Mouse (Mus musculus) layer of hippocampus, adult 11-12 months (tissue): ENCODE results near the gene Csf2rb2.
"Not testable (repeated sequence)": the region's sequence is repeated elsewhere in the genome, so short reads cannot be mapped to it uniquely, and the experiment has no call there.

Source experiments
- DNase-seq: peaks from one replicate; pipeline ENCODE4 v3.0.0; 2022; ENCODE audit warnings: low spot score

Gene Csf2rb2

GRCm38 (mm10) chr15:78313659-78314058, 8.1 kb upstream of the Csf2rb2 start:
- DNase-seq: not testable (repeated sequence)

DNA sequence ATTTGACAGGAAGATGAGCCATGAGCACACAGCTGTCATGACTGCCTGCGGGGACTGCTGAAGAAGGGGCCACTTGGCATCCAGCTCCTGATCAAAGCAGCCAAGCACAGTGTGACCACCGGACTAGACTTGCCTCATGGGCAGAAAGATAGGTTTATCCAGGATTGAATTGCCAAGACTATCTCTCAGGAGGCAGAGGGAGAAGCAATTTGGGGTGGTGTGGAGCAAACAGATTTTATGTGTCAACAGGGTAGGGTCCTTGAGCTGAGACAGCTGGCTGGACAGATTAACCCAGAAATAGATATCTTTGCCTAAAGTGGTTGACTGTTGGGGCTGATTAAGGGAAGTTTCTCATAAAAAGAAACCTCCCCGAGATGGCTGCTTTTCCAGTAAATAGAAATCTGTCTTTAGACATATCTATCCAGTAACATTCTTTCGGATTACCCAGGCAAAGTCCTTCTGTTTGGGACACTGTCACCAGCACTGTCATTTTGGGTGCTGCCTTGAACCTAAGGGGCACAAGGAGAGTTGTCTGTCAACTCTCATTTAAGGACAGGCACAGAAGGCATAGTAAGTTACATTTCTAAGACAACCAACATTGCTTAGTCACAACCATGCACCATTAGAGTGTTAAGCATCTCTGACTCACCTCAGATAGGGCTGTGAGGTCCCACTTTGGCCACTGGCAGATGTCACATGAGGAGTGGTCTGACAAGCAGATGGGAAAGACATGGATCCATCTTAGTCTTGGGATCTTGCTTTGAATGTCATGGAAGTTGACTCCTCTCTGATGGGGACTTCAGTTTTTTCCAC, 7.1 kb upstream of the Csf2rb2 start:
- not testable (repeated sequence) for DNase-seq

DNA sequence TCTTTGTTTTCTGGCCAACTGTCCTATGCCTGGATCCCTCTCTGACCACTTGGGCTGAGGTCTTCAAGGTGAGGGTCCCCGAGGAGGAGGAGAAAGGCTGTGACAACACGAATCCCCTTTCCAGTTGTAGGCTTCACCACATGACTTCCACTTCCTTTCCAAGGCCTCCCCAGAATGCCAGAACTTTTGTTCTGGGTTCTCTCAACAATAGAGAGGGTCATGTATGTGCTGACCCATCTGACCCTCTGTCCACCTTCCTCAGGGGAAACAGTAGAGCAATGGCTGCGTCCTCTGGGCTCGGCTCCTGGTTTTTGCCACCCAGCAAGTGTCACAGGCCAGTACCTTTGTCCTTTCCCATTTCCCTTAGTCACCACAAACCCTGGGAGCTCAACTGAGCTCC, 5.5 kb upstream of the Csf2rb2 start:
- no peak for DNase-seq

GRCm38 (mm10) chr15:78309865-78310264, 4.3 kb upstream of the Csf2rb2 start:
- DNase-seq: no peak

DNA sequence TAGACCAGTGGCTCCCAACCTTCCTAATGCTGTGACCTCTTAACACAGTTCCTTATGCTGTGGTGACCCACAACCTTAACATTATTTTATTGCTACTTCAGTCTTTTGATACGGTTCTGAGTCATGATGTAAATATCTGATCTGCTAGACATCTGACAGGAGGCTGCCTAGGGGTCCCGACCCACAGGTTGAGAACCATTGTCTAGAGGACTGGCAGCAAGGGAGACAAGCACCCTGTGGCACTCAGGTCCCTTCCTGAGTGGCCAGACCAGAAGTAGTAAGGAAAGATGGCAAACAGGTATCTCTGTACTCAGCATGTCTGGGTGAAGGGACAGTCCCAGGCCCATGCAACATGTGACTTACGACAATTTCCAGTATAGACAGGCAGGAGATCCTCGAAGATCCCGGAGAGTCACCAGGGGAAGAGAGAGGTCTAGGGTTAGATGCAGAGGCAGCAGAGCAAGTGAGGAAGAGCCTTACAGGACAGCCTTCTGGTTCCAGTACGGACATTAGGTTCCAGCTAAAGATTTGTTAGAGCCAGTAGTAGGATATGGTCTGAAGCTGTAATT, 1.8 kb downstream of the Csf2rb2 start:
- no peak for DNase-seq

DNA sequence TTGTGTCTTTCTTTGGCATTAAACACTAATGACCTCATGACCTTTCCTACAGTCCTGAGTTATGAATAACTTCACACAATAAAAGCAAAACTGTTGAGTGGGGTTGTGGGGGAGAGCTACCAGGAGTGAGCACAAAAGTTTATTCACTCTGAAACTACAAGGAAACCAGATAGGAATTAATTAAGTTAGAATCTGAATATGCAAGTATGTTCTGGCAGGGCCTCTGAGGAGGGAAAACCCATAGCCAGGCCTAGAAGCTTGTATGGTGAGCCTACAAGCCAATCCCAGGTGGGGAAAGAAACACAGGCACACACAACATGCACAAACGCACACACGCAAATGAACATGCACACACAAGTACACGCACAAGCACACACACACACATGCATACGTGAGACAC, 2.8 kb downstream of the Csf2rb2 start:
- DNase-seq: no peak

GRCm38 (mm10) chr15:78300773-78301172, 4.7 kb downstream of the Csf2rb2 start:
- DNase-seq: no peak

DNA sequence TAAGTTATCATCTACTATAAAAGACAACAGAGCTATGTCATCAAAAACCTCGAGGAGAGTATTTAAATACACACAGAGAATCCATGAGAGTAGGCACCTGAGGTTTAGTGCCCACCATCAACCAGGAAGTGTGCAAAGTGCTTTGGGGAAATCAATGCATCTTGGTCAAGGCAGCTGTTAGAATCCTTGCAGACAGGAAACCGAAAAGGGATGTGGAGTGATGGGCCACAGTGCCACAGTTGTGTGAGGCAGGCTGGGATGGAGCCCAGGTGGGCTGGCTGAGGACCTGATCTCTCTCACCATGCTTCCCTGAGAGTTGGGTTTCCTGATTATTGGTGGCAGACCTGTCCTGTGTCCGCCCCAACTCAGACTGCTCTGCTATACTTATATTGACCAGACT, 5.9 kb downstream of the Csf2rb2 start:
- no peak for DNase-seq

DNA sequence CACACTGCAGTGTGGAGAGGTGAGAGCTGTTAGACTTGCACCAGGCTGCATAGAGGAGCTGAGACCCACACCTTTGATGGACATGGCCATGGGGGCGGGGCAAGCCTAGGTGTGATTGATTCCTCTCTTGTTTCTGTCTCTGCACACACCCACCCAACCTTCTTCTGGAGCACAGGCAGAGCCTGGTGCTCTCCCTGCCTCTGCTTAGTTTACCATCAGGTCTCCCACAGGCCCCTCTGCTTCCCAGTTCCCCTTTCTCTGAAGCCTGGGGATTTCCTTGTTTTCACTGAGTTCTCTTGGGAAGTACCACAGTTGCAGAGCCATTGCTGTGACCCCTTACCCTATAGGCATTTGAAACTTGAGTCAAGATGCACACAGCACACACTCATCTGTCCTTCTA, 7.0 kb downstream of the Csf2rb2 start:
- no peak for DNase-seq

GRCm38 (mm10) chr15:78293716-78294115, 11.8 kb downstream of the Csf2rb2 start:
- DNase-seq: no peak

GRCm38 (mm10) chr15:78293228-78293627, 12.3 kb downstream of the Csf2rb2 start:
- not testable (repeated sequence) for DNase-seq

DNA sequence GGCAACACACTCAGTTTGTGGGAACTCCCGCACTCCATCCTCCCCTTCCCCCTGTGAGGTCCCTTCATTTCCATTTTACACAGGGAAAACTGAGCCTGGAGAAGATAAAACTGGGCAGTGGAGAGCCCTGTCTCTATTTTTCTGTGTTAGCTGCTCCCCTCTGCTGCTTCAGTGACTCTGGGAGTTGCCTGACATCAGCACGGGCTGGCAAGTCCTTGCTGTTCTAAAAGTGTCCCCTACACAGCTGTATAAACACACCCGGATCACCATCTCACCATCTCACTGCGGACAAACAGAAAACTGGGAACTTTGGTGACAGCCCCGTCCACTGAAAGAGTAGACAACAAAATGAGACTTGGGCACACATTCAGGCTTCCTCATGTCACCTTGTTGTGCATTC, 15.7 kb downstream of the Csf2rb2 start:
- DNase-seq: not testable (repeated sequence)

DNA sequence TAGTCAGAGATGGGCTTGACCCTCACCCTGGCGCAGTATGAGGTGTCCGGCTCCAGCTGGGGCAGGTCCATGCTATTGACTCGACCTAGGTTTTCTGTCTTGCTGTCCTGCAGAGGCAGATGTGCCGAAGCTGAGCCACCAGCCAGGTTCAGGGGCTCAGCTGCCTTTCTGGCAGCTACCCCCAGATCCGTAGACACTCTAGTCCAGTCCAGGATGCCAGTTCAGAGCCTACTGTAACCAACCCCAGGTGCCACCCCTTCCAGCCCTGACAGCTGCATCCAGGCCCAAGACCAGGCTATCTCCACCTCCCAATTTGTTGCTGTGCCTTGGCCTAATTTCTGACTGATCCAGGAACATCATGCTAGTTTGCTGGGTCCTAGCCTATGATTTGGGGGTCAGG, 17.6 kb downstream of the Csf2rb2 start:
- DNase-seq: no peak

- no peak for DNase-seq
Observed at GRCm38 (mm10) chr15:78278308-78278707, 27.2 kb downstream of the Csf2rb2 start.

DNA sequence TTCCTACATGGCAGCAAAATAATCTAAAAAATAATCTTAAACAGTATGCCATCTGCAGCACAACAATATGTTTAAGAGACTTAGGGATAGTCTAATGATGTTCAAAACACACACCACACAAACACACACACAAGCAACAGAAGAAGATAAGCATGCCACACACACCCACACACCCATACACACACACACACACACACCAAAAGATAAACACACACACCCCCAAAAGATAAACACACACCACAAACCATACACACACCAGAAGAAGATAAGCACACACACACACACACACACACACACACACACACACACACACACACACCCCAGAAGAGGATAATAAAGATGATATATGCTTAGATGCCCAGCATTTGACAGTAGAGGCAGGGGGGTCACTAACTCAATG, 34.3 kb downstream of the Csf2rb2 start:
- no peak for DNase-seq

GRCm38 (mm10) chr15:78267865-78268264, 37.7 kb downstream of the Csf2rb2 start:
- DNase-seq: no peak

GRCm38 (mm10) chr15:78267441-78267840, 38.1 kb downstream of the Csf2rb2 start:
- DNase-seq: no peak

GRCm38 (mm10) chr15:78263286-78263685, 42.2 kb downstream of the Csf2rb2 start:
- no peak for DNase-seq

- no peak for DNase-seq
Observed at GRCm38 (mm10) chr15:78260668-78261333, 44.7 kb downstream of the Csf2rb2 start.

DNA sequence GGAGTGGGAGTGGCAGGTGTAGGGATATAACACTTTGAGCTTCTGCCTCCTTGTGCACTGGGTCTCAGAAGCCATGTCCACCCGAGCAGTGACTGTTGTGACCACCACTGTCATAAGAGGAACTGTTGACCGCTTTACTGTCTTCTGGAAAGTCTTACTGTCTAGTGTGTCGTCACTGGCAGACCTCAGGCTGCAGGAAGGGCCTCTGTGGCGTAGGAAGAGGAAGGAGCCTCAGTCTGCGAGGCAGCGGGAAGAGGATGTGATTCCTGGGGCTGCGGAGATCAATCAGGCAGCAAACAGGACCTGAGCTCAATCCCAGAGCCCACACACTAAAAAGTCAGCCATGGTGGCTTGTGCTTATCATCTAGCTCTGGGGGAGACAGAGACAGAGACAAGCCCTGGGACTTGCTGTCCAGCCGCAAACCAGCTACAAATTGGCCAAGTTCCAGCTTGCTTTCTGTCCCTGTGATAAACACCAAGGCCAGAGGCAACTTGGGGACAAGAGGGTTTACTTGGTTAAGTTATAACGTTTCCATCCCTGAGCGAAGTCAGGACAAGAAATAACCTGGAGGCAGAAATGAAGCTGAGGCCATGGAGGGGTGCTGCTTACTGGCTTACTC, 47.2 kb downstream of the Csf2rb2 start:
- peak; percentile 43 for DNase-seq

DNA sequence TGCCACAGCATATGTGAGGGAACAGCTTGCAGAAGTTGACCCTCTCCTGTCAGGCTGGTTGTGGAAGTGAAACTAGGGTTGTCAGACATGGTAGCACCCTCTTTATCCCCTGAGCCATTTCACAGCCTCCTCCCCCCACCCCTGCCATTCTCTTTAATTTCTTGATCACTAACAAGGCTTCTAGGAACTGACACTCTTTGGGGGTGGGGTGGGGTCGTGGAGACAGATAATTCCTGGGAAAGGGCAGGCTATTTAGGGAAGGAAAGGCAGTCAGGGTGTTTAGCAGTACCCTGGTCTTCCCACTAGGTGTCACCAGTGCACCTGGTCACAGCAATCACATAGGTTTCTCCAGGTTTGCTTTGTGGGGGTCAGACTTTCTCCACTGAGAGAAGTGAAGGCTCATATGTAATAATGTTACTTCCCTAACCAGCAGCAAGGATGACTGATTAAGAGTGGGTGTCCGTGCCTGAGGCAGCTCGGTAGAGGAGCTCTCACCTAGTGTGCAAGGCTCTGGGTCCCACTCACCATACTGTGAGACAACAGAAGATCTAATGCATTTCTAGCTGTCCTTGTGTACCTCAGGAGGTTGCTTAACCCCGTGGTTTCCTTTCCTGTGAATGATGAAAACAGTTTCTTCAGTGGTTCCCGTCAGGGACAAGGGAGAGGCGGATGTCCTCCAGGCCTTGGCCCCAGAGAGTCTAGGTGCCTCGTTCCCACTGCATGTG, 48.0 kb downstream of the Csf2rb2 start:
- DNase-seq: peak; percentile 77
